Comparison of ENCODE assay signal across 9 mouse cellular contexts in the genomic region with DNA sequence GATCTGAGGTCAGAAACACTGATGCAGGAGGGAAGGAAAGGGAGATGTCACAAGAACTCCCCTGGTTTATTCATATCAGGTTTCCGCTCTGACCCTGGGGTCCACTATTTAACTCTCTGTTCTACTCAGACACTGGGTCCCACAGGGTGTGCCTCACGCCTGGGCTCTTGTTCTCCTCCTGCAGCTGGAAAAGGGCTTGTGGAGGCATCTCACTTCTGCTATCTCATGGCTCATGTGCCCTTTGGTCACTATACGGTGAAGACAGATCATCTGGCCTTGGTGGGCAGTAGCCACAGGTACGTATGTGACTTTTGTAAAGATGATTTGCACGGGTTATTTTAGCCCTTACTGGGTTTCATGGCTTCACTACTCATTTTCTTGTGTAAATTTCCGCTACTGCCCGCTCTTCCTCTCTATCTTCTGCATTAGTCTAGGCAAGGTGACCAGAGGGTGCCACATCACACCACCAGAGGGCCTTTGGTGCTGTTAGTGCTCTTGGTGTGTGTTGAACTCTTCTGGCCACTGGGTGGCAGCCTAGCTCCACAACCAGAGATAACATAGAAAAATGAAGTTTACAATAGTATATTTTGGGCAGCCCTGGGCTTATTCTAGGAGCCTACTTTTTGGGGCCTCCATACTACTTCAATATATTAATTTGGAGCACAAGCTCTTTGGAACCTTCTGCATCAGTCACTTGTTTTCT. TPM values are rescaled to one million over a fixed set of nuclear protein-coding genes. Genes with fewer than 3 reads are reported as not detected.
A peak's percentile ranks its signal among the peaks of the same experiment; 100 is the strongest.
DNase-seq lines count a peak whose midpoint lies in the region; ATAC-seq and TF ChIP-seq lines count a peak whose summit lies in the region.
"Had no signal": no experiment of that assay in that cellular context is flagged by ENCODE, and none has a peak within 500 bp of the region (broad histone marks: within the 10 kb centered on the region; RNA-seq: fewer than 3 reads in every experiment).

No protein-coding gene starts in this region.

- no peak overlapping the region for H3K4me2 ChIP-seq in lung, embryonic 16.5 days (ENCODE audit: low read depth, low read length)
- H3K4me2 ChIP-seq: heart, embryonic 15.5 days had no signal

- DNase-seq in layer of hippocampus, adult 11-12 months (ENCODE audit: low spot score): peak; percentile 79
- peak; percentile 44 for DNase-seq in ovary, postnatal 14 days (ENCODE audit: low spot score)
- DNase-seq in thymus, postnatal 25 days: peak; percentile 51

- WGBS in lung, embryonic 16.5 days: 56% methylated on average over 7 of the region's 7 CpGs

- H3K36me3 ChIP-seq in lung, embryonic 16.5 days (ENCODE audit: control insufficient read depth, insufficient read depth, low read length): no peaks in the 10 kb centered on the region
- H3K36me3 ChIP-seq: heart, embryonic 15.5 days had no signal

- H3K4me1 ChIP-seq in cortical plate, adult 2 months (ENCODE audit: control insufficient read depth, insufficient read depth, low read length): peaks cover 7% of the 10 kb centered on the region; the same call in 1 of the 2 replicates
- H3K4me1 ChIP-seq in lung, embryonic 16.5 days (replicated peaks; ENCODE audit: control insufficient read depth, insufficient read depth, low read length): peaks cover 2% of the 10 kb centered on the region; the same call in 1 of the 2 replicates

- H3K9ac ChIP-seq in lung, embryonic 16.5 days (ENCODE audit: low read length): no peak overlapping the region
- H3K9ac ChIP-seq: heart, embryonic 15.5 days had no signal

- H3K27me3 ChIP-seq in lung, embryonic 16.5 days (ENCODE audit: control insufficient read depth, insufficient read depth, low read depth, low read length): no peaks in the 10 kb centered on the region

- TF ChIP-seq POLR2A in cortical plate, adult 2 months (IDR thresholded peaks at IDR 0.05; ENCODE audit: extremely low read depth, insufficient read depth, low read length): no peak

- H3K4me3 ChIP-seq in cortical plate, adult 2 months (ENCODE audit: insufficient read depth, low read length): no peak overlapping the region
- H3K4me3 ChIP-seq in lung, embryonic 16.5 days (ENCODE audit: low read length): no peak overlapping the region
- H3K4me3 ChIP-seq: heart, embryonic 15.5 days had no signal

- TF ChIP-seq CTCF in cortical plate, adult 2 months (IDR thresholded peaks at IDR 0.05; ENCODE audit: extremely low read depth, insufficient read depth, low read length): peak; percentile 100

- H3K27ac ChIP-seq in cortical plate, adult 2 months (ENCODE audit: insufficient read depth, low read length): no peak overlapping the region
- H3K27ac ChIP-seq in lung, embryonic 16.5 days (ENCODE audit: low read length): no peak overlapping the region
- H3K27ac ChIP-seq: heart, embryonic 15.5 days had no signal

- H3K9me3 ChIP-seq in lung, embryonic 16.5 days (ENCODE audit: control insufficient read depth, low read length): no peaks in the 10 kb centered on the region
- H3K9me3 ChIP-seq: heart, embryonic 15.5 days had no signal

- peak; percentile 71 for ATAC-seq in CD4-positive, CD25-positive, alpha-beta regulatory T cell, adult 4 months
- ATAC-seq in activated CD4-positive, CD25-positive, alpha-beta regulatory T cell, adult 4 months: peak; percentile 74
- peak; percentile 83 to 87 for ATAC-seq in hematopoietic stem cell, adult 5-6 weeks (replicated peaks in 1 of 2; ENCODE audit: insufficient read depth in 1 of 2, low FRiP score in 2 of 2, low TSS enrichment in 1 of 2, low read depth in 1 of 2, poor library complexity in 2 of 2, severe bottlenecking in 2 of 2)
- ATAC-seq in lung, embryonic 16.5 days (ENCODE audit: low read depth): peak; percentile 62

RNA-seq across cellular contexts. Expression of gene Sec16b, which starts 46.4 kb away (rescaled TPM):
- 1 to 10 TPM; 1.2 to 1.6 TPM for polyA plus RNA-seq in CD4-positive, CD25-positive, alpha-beta regulatory T cell, adult 4 months (2017; shearing (Covaris generic))
- polyA plus RNA-seq in activated CD4-positive, CD25-positive, alpha-beta regulatory T cell, adult 4 months (2017; shearing (Covaris generic)): under 1 TPM; 0.78 to 0.90 TPM
- polyA plus RNA-seq in cortical plate, adult 2 months (2012; rRNA removed): 1.1 TPM in 2 replicates
- total RNA-seq in hematopoietic stem cell, adult 5-6 weeks (2017): 1.0 and 1.7 TPM in 2 replicates
- 2.5 and 3.0 TPM in 2 replicates for polyA plus RNA-seq in lung, embryonic 16.5 days (2015; fragmentation: Nextera tagmentation; extraction: Ambion mirVana)
